Mouse (Mus musculus): Measurements from ENCODE around the gene Gm10160.

Gm10160 gene

DNA sequence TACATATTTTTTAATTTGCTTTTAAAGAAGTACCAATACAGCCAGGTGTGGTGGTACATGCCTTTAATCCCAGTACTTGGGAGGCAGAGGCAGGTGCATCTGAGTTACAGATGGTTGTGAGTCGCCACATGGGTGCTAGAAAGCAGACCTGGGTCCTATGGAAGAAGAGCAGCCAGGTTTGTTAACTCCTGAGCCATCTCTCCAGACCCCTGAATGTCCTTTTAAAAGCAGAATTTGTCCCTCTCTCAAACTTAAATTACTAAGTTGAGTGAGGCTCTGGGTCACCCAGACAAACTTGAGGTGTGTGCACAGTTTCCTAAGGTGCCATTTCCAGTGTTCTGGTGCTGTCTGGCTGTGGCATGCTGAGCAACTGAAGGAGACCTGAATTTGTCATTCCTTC, at the start of gene Gm10160:
Gm10160 (minus strand) TSS at position 101 of the 400 bp plus-strand sequence.
- no peak for DNase-seq (ENCODE audit: low spot score)

DNA sequence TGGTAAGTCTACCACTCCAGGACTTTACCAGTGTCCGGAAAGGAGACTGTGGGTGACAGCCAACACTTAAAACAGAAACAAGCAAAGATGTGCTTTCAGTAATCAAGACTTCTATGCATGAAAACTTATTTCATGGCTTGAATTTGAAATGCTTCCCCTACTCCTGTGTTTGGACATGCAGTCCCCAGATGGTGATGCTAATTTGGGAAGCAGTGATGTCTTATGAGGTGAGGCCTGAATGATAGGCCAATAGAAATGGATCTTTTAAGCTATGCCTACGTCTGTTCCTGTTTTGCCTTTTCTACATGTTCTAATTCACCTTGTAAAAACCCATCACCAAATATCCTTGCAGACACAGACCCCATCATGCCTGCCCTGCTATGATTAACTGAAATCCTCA, 49.3 kb upstream of the Gm10160 start:
- no peak for DNase-seq (ENCODE audit: low spot score)

DNA sequence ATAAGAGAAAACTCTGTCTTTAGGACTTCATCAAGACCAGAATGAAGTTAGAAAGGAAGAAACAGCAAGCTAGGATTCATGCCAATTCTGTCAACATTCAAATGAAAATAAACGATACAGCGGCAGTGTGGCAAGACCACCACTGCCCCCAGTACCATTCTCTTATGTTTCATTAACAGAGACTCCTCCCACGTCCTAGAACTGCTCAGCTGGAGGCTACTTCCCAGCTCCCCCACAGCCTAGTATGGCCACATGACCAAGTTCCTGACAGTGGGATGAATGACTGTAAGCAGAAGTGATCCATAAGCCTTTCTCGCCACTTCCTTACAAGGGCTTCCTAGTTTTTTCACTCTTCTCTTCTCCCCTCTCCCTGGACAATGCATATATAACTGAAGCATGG, 48.5 kb upstream of the Gm10160 start:
- DNase-seq (ENCODE audit: low spot score), result no peak

DNA sequence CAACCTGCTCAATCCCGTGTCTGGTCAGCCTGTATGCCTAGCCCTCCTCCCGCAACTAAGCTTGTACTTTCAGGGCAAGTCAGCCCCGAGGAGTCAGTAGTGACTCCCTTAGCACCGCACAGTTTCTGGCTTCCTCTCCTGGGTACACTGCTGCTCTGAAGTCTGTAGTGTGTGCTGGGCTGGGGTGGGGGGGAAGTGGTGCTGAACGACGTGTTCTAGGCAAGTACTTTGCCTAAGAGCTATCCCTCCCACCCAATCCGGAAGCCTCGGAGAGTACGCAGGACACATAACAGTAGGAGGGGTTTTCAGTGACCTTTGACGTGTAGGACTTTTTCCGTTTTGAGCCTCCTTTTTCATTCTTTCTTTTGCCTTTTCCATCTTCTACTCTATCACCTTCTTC, 43.8 kb upstream of the Gm10160 start:
- DNase-seq (ENCODE audit: low spot score), result no peak

DNA sequence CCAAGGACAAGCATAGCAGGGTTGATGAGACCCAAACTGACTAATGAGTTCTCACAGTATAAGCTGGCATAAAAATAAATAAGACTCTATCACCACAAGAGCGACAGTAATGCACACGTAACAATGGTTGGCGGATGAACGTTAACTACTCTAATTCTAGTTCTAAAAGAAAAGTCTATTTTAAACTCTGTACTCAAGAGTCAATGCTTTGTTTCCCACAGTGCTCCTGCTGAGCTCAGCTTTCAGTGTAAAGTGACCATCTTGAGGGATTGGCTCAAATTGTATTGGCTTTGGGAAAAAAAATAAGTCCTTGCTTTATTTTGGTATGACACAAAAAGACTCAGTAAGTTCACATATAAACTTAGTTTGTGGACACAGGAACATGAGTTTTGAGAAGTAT, 29.5 kb upstream of the Gm10160 start:
- DNase-seq (ENCODE audit: low spot score), result no peak

DNA sequence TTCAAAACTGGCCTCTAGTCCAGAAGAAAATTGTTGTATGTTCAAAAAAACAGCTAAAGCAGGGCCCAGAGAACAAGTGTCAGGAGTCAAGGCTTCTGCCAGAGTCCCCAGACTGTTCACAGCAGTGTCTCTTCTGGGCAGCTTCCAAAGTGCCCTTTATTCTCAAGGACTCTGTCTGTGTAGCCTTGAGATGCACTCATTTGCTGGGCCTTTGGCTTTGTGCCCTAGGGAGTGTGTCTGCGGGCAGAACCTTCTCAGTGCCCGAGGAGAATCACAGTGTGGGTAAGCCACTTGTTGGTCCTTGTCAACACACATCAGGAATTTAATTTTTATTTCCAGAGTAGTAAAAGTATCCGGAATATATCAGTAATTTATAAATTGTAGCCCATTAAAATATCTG, 26.0 kb upstream of the Gm10160 start:
- no peak for DNase-seq (ENCODE audit: low spot score)

DNA sequence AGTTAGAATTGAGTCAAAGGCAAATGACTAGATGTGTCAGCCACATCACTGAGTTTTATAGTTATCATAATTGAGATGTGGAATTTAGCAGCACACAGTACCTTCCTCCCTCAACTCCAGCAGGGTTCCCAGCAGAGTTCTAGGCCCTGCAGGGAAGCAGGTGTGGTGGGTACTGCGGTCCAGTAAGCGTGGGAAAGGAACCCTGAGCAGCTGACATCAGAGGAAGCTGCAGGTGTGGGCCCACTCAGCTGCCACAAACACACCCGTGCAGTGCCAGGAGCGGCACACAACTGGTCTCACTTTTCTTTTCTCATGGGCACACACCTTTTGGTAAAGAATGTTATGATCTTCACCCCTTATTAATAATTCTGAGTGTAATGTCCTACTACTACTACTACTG, 25.2 kb upstream of the Gm10160 start:
- DNase-seq (ENCODE audit: low spot score), result no peak

DNA sequence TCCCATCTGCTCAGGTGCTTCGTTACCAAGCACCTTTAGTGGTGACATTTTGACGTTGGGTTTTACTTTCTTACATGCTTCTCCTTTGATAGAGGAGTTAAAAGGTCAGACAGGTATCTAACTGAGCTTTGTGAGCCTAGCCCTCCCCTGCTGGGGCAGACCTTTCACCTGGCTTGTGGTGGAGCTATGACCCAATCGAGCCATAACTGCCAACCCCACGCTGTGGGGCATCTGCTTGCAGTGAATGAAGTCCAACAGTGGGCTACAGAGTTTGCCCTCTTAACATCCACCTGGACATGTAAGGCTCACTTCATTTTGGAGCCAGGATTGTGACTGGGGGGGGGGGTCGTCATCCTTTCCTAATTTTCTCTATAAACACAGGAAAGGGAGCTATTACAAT, 24.7 kb upstream of the Gm10160 start:
- DNase-seq (ENCODE audit: low spot score), result no peak

DNA sequence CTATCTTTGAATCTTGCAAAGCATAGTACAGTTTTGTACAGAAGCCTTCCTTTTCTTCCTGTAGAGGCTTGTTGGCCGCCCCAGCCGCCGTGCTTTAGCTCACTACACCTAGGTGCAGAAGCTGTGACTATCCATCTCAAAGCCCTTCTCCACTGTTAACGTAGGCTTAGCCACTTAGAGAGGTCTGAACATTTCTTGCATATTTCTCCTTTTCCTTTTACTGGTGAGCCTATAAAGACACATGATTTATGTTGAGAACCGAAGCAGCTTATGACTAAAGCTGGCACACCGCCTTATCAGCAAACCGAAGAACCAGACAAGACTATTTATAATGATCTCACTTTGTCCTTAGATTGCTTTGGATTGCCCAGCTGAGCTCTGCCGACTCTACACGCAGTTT, 19.8 kb upstream of the Gm10160 start:
- no peak for DNase-seq (ENCODE audit: low spot score)

DNA sequence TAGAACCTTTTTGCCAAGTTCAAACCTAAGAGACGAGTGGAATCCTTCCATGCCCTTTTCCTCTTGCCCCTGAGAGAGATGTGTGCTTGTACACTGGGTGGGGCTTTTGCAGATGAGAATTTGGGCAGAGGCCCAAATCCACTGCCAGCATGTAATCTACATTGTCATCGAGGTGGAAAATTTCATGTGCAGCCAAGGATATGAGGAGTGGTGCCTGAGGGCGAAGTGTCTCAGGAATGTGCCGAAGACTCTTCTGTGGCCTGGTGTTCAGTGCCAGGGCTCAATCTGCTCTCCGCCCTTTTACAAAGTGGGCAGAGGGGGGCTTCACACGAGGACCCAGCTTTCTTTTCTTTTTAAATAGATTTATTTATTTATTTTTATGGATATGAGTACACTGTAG, 19.0 kb upstream of the Gm10160 start:
- peak; percentile 72 for DNase-seq (ENCODE audit: low spot score)

DNA sequence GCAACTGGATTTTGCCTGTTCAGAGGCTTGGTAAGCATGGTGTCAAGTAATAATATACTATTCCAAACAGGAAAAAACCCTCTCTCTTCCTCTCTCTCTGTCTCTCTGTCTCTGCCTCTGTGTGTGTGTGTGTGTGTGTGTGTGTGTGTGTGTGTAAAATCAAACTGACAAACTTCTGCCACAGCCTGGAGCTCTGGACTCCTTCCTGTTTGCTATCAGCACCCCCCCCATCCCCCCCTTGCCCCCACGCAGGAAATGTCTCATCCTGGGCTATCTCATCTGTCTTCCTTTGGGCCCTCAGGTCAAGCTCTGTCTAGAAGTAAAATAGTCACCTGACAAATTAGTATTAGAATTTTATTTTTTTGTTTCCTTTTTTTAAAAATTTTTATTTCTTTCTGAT, 18.2 kb upstream of the Gm10160 start:
- DNase-seq (ENCODE audit: low spot score), result no peak

DNA sequence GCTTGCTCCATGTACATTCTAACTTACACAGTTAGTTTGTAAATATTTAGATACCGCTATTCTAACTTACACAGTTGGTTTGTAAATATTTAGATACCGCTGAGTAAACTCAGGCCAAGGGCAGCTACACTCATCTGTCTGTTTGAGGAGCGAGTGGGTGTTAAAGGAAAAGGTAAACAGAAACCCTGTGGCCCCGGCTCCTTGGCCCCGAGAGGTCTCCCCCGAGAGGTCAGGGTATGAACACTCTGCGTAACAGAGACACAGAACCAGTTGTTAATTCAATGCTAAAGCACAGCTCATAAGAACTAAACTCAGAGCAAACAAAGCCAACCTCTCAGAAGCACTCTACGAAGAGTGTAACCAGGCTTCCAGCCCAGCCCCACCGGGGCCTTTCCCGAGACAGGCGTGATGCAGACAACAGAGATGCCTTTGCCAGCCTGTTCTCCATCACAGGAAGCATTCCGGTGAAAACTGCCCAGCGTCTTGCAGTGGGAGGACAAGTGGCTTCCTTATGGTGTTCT, 17.0 kb upstream of the Gm10160 start:
- DNase-seq (ENCODE audit: low spot score), result no peak

DNA sequence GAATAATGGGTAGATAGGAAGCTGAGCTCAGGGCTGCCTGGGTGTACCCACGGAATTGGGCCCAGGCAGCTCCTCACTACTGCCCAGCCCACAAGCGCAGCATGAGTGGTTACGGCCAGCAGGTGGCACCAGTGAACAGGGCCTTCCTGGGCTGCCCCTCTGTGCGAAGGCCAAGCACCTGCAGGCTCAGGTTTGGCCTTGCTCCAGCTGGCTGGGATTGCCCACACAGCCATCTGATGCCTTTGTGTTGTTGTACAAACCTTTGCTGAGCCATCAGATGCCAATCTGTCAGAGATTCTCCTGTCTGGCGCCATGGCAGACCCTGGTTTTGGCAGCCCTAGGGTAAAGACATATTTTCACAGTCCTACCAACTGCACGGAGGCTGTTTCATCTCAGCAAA, 12.6 kb upstream of the Gm10160 start:
- DNase-seq (ENCODE audit: low spot score), result peak; percentile 80

DNA sequence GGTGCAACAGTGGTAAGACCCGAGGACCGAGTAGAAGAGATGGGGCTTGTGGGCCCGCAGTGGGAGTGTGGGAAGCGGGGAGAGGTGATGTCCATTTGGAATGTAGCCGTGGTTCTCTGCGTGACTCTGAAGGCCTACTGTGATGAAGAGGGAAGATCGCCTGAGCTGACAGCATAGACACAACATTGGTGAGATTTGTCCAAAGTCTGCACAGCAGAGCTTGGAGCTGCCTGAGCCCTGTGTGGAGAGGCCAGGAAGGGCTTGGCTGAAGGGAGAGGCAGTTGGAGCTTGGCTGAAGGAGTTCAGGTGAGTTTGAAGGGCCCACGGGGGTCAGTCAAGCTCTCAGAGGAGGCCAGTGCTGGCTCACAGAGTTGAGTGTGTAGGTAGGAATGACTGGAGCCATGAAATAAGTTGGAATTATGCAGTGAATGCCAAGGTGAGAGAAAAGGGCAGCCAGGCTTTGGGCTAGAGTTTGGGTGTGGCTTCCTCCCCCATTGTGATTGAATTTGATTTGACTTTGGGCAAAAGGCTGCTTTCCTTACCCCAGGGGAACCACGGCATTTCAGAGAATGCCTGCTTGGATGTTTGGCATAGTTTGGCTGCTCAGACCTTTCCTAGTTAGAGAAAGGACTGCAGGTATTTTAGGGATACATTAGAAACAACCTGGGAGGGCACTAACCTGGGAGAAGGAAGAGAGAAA, 11.8 kb upstream of the Gm10160 start:
- no peak for DNase-seq (ENCODE audit: low spot score)

DNA sequence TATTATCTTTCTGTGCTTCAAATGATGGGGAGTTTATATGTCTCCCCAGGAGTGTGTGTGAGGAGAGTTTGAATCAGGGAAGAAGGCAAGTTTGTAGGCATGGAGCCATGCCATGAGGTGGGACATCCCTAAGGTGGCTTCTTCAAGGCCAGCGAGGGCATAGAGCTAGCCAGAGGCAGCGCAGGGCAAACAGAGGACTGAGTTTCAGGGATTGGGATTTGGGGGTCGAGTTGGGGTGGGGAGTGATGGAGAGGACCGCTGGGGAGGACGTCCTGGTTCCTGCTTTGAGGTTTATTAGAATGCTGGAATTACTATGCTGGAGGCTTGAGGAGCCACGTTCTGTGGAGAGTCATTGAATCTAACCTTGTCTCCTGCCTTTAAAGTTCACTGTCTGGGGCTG, 10.3 kb upstream of the Gm10160 start:
- no peak for DNase-seq (ENCODE audit: low spot score)

DNA sequence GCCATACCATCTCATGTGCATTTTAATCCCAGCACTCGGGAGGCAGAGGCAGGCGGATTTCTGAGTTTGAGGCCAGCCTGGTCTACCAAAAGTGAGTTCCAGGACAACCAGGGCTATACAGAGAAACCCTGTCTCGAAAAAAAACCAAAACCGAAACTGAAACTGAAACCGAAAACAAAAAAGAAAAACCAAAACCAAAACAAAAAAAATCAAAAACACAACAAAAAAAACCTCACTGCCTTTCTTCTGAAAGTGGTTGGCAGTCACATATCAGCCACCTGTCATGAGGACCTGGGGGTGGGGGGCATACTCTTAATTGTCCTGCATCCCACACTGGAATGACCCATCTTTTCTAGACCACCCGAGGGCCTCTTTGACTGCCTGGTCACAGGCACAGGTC, 9.0 kb upstream of the Gm10160 start:
- DNase-seq (ENCODE audit: low spot score), result no peak

DNA sequence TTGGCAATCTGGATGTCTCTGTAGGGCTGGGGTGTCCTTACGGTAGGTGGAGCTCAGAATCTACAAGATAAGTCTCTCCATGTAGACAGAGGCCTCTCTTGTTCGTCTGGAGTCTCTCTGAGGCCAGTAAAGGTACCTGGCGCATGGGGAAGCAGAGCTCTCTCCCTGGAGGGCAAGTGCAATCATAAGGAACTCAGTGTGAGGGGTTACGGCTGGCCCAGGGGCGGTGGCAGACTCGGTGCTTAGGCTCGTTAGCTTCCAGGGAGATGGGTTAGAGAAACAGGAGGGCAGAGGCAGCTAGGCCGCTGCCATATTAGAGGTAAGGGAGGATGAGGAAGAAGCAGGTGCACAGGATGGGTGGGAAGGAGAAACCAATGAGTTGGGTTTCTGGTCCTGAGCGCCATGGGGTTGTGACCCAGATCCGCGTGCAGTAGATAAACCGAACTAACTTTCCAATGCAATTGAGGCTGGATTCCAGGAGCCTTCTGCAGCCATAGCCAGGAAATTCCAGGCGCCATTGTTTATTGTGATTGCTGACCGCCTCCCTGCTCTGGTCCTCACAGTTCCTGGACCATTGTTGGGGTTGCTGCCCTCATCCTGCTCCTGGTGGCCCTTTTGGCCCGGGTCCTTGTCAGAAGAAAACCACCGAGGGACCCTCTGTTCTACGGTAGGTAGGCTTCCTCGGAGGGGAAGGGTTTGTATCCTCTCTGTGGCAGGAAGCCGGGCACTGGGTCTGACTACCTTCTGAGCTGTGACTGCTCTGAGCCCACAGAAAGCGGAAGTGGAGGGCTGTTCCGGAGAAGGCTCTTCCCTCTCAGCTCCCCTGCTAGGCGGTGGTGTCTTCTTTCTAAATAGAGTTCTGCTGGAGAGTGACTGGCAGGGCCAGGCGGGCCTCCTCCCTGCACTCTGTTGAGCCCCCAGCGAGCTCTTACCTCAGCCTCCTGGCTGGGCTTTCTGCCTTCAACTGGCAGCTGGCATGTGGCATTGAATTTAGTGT, 7.3 kb upstream of the Gm10160 start:
- DNase-seq (ENCODE audit: low spot score), result peak; percentile 73

DNA sequence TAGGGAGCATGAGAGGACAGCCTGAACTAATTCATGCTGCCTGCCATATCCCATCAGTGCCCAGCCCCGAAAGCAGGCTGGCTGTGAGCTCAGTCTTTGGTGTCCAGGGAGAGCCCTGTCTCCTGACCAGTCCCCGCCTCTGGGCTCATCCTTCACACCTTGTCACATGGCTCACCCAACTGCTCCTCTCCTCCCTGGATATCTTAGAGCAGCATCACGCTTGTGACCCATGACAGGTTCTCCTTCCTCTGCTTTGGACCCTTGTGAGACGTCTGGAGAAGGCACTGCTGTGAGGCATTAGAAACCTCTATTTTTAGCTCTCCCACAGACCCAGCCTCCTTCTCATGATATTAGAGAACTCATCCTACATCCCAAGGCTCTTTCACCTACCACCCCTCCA, 6.3 kb upstream of the Gm10160 start:
- DNase-seq (ENCODE audit: low spot score), result no peak

DNA sequence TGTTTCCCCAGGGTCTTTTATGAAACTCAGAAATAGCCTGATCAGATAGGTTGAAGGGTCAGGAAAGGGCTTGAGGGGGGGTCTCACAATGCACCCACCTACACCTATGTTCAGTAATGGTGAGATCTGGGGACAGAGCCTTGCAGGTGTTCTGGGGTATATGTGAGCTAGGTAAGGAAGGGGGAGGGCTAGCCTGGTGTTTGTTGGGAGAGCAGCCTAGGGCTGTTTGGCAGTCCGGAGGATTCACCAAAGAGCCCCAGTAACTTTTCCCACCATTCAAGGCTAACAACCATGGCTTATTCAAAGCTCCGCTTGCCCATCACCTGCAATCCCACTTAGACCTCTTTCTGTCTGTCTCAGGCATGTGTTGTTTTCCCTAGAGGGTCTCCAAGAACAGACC, 5.9 kb upstream of the Gm10160 start:
- no peak for DNase-seq (ENCODE audit: low spot score)

DNA sequence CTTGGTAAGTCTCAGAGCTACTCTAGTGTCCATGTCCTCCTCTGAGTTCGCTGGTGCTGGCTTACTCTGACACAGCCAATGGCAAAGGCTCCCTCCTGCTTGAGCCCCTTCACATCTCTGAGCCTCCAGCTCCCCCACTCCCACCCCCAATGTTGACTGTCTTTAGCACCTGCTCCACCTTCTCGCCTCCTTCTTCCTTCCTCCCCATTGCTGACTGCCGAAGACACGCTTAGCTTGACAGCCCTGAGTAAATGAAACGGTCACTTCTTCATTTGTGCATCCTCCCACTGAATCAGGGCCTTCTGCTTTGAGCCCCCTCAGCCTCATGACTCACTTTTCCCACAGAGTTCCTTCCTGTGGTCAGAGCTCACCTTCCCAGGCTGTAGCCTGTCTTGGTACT, 5.4 kb upstream of the Gm10160 start:
- no peak for DNase-seq (ENCODE audit: low spot score)

DNA sequence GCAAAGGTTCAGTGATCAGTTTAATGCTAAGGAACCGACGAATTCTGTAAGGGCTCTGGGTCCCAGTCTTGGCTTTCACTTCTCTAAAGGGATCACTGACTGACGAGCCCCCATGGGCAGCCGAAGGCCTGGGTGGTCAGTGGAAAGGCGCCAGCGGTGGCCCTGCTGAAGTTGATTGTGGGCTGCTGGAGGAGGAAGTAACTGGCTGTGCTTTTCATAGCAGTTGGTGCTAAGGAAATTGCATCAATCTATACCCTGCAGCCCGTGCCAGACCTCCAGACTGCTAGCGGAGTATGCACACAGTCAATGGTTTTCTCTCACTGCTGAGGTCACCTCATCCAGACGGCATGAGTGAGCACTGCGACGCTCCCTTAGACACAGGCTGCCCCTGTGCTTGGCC, 4.5 kb upstream of the Gm10160 start:
- DNase-seq (ENCODE audit: low spot score), result peak; percentile 58

DNA sequence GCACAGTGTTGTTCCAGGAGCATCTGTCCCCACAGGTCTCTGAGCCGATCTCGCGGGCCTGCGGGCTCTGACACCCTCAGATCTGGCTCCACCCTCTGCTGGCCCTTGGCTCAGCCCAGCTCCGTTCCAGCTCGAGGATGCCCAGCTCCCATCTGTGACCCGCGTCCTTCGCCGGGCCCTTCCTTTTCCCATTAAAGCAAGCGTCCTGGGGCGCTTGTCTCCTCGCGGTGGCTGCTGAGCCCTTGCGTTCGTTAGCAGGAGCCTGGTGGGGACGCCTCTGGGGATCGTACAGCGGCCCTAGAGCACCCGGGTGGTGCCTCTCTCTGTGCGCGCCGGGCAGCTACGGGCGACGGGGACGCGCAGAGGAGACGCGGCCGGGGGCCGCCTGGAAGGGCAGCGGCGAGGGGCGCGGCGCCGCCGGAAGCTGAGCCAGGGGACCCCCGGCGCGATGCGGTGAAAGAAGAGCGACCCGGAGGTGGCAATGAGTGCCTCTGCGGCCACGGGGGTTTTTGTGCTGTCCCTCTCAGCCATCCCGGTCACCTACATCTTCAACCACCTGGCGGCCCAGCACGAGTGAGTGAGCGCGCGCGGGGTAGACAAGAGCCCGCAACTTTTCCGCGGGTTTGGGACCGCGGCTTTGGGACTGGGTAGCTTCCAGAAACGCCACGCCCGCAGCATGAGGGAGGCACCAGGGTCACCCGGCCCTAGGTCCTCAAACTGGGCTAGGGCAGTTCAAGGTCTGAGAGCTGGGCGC, 3.6 kb upstream of the Gm10160 start, which contains the start of gene Tm6sf1:
Tm6sf1 (plus strand) TSS at position 34 of the 754 bp plus-strand sequence.
- no peak for DNase-seq (ENCODE audit: low spot score)

All from lung, postnatal 25 days (tissue).